Mouse (Mus musculus) adrenal gland, adult (tissue): ENCODE data around the gene Fxyd6.

Experiments
- DNase-seq, 2 experiments: peaks; one replicate each; pipeline ENCODE4 v3.0.0; 2022 to 2023; ENCODE audit warnings: low spot score in 1 of 2; ENCODE audit not compliant: inconsistent age in 2 of 2

Gene Fxyd6

GRCm38 (mm10) chr9:45410614-45411013, 40.6 kb downstream of the Fxyd6 start:
- no peak for DNase-seq

- no peak for DNase-seq
Measured at GRCm38 (mm10) chr9:45411111-45411510, 41.1 kb downstream of the Fxyd6 start.

GRCm38 (mm10) chr9:45411803-45412202, 41.8 kb downstream of the Fxyd6 start:
- DNase-seq, result peak in 1 of 2 experiments; percentile 68

- DNase-seq, result peak; percentile 79 to 94
Measured at GRCm38 (mm10) chr9:45412287-45412686, 42.3 kb downstream of the Fxyd6 start.

GRCm38 (mm10) chr9:45412700-45413477, 42.9 kb downstream of the Fxyd6 start:
- DNase-seq, result no peak

- peak in 1 of 2 experiments; percentile 76 for DNase-seq
Measured at GRCm38 (mm10) chr9:45413478-45414140, 43.6 kb downstream of the Fxyd6 start.

GRCm38 (mm10) chr9:45415912-45416311, 45.9 kb downstream of the Fxyd6 start:
- peak in 1 of 2 experiments; percentile 69 for DNase-seq

GRCm38 (mm10) chr9:45417245-45417644, 47.3 kb downstream of the Fxyd6 start:
- DNase-seq, result peak; percentile 54 to 84

- no peak for DNase-seq
Measured at GRCm38 (mm10) chr9:45418252-45418651, 48.3 kb downstream of the Fxyd6 start.

- DNase-seq, result peak in 1 of 2 experiments; percentile 61
Measured at GRCm38 (mm10) chr9:45421209-45421608, 51.2 kb downstream of the Fxyd6 start.

GRCm38 (mm10) chr9:45422761-45423298, 52.8 kb downstream of the Fxyd6 start:
- DNase-seq, result no peak

- DNase-seq, result no peak
Measured at GRCm38 (mm10) chr9:45426456-45426855, 56.5 kb downstream of the Fxyd6 start, which contains the start of gene Dscaml1. Dscaml1 (plus strand) TSS chr9:45426628.

GRCm38 (mm10) chr9:45429392-45429791, 59.4 kb downstream of the Fxyd6 start:
- DNase-seq, result no peak

- peak in 1 of 2 experiments; percentile 35 for DNase-seq
Measured at GRCm38 (mm10) chr9:45429951-45430697, 60.1 kb downstream of the Fxyd6 start.

GRCm38 (mm10) chr9:45430698-45430959, 60.6 kb downstream of the Fxyd6 start:
- no peak for DNase-seq

- no peak for DNase-seq
Measured at GRCm38 (mm10) chr9:45431150-45431549, 61.2 kb downstream of the Fxyd6 start.

GRCm38 (mm10) chr9:45432639-45433038, 62.7 kb downstream of the Fxyd6 start:
- DNase-seq, result no peak

GRCm38 (mm10) chr9:45433119-45433518, 63.1 kb downstream of the Fxyd6 start:
- DNase-seq, result no peak

- DNase-seq, result no peak
Measured at GRCm38 (mm10) chr9:45434171-45434570, 64.2 kb downstream of the Fxyd6 start.

GRCm38 (mm10) chr9:45439025-45439424, 69.0 kb downstream of the Fxyd6 start:
- DNase-seq, result no peak

GRCm38 (mm10) chr9:45440083-45440784, 70.2 kb downstream of the Fxyd6 start:
- no peak for DNase-seq
